Mouse (Mus musculus) right cerebral cortex, postnatal 4 days (tissue): ENCODE data around the gene Ush2a.

Experiments
- DNase-seq: peaks from one replicate; pipeline ENCODE4 v3.0.0-alpha.2; 2022

Ush2a gene

DNA sequence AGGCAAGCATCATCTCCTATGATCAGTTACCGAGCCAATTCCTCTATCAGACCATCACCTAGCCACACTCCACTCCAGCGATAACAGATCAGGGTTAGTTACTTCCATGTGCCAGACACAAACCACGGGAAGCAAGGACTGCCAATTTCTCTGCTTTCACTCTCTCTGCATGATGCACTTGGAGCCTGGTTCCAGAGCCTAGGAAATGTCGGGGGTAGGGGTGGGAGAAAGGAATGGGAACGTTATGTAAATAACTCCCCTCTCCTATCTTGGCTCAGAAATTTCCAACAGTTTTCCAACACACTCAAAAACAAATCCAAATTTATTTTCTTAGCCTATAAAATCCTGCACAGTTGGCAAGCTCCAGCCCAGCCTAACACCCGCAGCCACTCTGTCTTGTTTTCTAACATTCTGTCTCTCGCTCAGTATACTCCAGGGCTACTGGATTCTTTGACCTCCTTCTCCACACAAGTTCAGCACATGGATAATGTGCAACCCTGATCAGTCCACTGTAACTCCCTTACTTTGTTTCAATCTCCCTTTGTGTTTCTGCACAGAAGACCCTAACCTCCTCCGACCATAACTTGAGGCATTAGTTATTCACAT, 515.8 kb downstream of the Ush2a start:
- DNase-seq = no peak

DNA sequence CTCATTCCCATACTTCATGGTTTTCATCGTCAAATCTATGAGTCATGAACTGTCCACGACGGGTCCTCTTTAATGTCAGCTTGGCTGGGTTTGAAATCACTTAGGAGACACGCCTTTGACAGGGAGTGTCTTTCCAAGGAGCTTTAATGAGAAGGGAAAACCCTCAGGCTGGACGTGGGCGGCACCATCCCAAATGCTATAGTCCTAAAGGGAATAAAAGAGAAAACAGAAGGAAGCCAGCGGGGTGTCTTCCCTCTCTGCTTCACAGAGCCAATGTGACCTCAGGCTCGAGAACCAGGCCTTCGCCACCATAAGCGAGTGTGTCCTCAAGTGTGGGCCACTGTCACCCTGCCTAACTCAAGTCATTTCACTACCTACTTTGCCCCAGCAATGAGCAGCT, 523.2 kb downstream of the Ush2a start:
- DNase-seq = no peak

DNA sequence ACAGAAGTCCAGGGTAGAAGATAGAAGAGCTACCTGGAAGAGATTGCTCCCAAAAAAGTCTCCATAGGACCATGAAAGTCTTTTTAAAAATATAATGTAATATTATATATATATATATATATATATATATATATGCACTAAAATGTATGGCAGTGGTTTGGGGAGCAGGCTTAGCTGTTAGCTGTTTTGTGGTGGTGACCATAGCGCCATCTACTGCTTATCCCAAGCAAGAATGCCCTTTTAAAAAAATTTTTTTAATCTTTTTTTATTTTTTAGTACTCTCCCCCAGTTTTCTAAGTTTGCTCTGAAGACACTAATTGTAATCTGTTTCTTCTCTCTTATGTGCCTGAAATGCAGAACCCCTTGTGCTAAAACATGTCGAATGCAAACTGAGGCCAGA, 543.2 kb downstream of the Ush2a start:
- DNase-seq = no peak

DNA sequence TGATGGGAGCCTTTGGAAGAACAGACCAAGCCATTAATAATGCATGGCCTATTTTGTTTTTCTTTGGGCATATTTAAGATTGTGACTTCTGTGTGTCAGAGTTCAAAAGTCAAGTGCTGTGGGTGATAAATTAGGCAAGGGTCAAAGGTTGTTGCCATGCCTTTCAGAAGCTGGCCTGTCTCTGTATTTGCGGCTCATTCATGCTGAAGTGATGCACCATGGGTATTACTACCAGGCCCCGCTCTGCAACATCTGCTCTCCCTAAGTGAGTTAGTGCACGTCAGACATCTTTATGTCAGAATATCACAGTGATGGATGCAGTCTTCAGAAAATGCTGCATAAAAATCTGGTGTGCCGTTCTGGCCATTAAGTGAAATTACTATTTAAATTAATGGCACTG, 544.0 kb downstream of the Ush2a start:
- DNase-seq = no peak

DNA sequence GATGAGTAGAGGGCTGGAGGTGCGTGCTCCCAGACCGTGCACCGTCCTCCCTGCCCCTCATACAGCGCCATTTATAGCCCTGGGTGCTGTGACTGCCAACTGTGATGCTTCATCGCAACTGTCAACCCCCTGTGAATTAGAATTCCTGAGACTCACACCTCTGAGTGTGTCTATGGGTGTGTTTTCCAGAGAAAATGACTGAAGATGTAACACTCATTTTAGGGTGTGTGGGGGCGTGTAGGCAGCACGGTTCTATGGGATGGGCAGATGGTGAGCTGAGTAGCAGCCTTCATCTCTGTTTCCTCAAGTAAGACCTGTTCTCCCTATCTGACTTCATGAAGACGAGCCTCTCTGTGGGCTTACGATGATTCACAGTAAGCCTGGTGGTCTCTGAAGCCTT, 548.8 kb downstream of the Ush2a start:
- DNase-seq = no peak

DNA sequence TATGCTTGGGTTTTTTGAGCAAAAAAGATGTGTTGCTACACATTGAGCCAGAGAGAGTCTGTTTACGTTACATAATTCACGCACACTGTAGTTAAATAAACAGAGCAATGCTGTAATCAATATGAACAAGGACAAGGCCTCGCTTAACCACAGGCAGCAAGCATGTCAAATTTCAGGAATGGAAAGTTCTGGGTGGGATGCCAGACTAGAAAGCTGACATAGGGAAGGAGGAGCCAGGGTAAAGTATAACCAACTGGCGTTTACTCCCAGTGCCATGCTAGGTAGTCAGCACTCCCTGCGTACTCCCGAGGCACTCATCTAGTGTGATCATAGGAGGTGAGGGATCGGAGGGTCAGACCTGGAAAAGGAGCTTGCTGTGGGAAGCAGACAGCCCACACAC, 553.2 kb downstream of the Ush2a start:
- DNase-seq = no peak

DNA sequence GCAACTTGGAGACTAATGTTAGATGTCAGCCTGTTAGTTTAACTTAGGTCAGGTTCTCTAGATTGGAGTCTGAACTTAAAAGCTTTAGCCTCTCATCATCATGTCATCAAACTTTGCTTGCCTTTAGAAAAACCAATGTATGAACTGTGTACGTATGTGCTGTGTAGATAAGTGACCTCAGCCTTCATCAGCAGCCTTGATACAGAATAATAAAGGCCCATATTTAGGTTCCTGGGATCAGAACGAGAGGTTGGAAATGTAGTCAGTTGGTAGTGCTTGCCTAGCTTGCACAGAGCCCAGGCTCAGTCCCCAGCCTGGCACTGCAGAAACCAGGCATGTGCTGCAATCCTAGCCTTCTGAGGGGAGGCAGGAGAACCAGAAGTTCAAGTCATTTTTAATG, 562.4 kb downstream of the Ush2a start:
- DNase-seq = no peak

DNA sequence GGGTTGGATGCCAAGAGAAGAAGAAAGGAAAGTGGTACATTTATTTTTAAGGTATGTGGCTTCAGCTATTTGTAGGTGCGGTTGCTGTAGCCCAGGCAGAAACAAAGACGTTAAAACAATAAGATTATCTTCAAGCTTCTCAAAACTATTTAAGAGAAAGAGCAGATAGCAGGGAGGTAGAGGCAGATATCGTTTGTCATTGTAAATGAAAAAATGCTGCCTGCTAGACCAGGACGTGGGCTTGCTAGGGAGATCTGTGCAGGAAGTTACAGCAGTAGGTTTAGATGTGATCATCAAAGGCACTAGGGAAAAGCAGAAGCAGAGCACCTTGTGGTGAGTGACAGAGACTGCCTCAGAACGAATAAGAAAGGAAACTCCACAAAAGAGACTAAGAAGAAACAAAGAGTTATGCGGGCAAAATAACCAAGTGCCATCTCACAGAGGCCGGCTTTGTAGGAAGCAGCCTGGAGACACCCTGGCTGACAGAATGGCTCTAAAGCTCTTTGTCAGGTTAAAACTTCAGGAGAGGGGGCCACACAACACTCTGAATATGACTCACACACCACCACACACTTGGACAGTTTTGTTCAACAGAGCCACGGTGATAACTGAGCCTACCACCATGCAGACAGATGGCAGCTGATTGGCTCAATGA, 563.2 kb downstream of the Ush2a start:
- no peak for DNase-seq

DNA sequence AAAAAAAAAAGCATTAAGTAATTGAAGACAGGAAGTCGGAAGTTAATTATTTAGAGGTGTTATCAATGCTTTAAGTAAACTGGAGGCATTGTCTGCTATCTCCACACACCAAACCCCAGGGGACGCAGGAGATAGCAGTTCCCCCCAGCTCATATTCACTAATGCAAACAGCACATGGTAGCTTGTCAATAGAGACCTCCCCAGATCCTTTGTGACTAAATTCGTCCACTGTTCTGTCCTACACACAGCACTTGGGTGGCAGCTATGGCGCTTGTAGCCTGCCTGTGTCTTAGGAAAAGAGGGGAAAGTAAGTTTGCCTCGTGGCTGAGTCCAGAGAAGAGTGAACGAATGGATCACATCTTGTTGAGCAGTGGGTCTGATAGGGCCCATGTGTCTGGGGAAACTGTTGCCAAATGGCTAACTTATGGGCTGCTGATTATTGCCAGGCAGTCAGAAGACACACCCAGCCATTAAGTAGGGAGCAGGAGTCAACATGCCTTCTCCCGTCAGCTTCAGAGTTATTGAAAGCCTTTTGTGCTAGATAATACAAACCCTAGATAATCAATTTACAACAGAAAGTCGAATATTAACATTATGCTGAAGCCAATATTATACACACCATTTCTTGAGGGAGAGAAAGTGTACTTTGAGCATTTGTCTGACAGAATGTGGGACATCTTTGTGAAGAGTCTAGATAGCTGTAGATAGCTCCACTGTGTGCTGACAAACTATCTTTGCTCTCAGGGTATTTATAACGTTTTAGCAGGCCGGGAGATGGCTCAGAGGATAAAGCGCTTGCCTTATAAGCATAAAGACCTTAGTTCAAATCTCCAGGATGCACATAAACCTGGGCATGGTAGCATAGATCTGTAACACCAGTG, 568.9 kb downstream of the Ush2a start:
- no peak for DNase-seq

DNA sequence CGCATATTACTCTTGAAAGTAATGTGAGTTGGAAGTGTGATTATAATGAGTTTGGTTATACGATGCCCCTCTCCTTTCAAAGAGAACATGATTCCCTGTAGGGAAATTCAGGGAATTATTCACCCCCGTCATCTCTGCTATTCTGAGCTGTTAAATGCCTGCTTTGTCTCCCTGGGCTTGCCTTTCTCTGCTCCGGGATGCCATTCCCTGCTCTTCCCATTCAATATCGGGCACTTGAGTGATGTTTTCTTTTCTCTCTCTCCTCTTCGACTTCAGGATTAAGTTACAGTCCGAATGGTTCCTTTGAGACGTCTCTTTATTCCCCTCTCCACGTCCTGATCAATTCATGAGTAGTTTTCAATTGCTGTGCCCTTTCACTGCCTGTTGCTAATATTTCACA, 572.1 kb downstream of the Ush2a start:
- DNase-seq = no peak

DNA sequence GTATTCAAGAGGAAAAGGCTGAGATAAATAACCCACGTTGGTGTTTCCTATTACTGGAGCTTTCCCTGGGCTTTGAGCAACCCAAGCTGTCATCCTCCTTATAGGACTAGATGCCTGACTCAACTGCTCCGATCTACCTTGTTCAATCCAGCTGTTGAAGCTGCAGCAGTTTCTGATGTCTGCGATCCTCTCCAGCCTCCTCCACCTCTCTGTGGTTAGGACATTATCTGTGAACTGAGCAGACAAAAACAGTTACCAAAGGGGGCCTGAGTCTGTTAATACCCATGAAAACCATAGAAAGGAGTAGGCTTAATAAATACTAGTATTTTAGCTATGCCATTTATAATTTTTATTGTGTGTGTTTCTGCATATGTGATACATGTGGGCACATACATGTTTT, 572.9 kb downstream of the Ush2a start:
- DNase-seq = no peak

DNA sequence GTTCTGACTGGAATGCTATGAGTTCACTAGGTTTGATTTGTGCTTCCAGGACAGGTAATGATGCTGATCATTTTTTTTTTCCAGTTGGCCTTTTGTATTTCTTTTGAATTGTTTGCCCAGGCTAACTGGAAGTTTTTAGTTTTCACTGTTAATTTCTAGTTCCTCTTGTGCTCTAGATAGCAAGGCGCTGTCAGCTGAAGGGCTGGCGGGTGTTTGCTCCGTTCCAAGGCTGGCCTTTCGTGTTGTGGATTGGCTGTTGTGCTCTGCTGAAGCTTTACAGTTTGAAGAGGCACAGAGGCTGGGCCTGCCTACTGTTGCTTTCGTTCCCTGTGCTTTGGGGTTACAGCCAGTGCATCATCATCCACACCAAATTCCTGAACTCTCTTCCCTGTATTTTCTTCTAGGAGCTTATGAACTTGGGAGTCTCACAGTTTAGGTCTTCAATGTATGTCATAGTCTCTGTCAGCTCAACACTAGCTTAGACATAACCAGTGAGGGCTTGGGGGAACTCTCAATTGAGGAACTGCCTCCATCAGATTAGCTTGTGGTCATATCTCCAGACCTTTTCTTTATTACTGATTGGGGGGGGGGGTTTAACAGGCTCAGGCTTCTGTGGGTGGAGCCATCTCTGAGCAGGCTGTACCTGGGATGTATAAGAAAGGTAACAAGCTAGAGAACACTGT, 575.9 kb downstream of the Ush2a start:
- no peak for DNase-seq

DNA sequence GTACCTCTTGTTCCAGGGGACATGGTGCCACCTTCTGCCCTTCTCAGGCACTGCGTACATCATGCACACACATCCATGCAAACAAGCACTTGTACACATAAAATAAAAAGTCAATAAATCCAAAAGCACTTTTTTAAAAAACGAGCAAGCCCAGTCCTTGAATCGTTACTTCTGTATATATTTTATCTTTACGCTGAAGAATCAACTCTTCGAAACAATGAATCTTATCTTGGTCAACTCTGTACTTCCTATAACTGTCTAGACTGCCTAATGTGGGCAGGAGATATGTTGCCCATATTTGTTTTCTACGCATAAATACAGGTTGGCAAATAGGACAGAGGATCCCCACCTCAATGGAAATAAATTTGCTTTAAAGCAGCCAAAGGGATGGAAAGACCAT, 585.4 kb downstream of the Ush2a start:
- DNase-seq = no peak

DNA sequence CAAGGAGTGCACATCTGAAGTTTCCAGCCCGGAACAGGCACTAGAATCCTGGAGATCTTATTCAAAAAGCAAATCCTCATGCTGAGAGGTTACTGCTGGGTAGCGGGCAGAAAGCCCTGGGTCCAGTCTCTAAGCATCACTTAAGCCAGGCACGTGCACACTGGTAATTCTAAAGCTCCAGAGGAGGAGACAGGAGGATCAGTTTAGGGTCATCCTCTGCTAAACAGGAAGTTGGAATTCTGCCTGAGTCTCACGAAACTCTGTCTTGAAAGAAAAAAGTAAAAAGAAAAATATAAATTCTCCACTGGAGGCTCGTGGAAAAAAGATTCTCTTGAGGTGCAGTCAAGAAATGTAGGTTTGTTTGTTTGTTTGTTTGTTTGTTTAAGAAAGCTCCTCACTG, 591.0 kb downstream of the Ush2a start:
- no peak for DNase-seq

DNA sequence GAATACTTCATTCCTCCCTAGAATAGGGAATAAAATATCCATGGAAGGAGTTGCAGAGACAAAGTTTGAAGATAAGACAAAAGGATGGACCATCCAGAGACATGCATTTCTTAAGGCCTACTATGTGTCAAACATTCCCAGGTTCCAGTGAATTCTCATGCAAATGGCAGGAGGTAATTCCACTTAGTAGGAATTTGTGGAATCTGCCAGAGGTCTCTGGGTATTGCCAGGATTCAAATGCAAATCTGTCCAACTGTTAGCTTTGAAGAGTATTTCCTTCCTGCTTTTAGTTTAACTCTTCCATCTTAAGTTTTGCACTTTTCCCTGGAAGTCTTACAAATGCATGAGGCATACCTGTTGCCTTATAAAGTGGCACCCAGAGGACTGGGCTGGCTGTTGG, 592.4 kb downstream of the Ush2a start:
- no peak for DNase-seq

DNA sequence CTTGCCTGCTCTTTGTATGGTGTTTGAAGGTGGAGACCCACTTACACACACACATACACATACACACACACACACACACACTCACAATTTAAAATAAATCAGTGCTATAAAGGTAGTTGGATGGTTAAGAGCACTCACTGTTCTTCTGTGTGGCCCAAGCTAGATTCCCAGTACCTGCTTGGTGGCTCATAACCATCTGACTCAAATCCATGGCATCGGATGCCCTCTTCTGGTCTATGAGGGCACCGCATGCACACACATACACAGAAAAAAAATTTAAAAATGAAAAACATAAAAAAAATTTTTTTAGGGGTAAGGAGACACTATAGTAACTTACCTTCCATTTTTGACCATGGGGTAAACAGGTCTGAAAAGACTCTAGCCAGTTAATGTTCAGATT, 593.2 kb downstream of the Ush2a start:
- DNase-seq = no peak

DNA sequence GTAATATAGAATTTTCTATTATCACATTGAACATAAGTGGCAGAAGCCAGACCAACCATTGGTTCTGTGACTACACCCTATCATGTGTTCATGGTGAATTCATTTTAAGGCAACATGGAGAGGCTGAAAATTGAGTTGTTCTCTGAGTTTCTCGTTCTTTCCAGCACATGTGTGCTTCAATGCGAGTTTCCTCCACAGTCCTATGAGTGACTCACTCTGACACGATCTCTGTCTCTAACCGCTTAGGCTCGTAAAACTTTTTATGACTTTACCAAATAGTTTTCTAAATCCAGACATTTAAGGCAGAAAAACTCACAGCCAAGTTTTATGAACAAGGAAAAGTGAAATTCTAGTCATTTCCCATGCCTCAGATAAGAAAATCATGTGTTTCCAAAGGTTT, 597.9 kb downstream of the Ush2a start:
- DNase-seq = no peak

DNA sequence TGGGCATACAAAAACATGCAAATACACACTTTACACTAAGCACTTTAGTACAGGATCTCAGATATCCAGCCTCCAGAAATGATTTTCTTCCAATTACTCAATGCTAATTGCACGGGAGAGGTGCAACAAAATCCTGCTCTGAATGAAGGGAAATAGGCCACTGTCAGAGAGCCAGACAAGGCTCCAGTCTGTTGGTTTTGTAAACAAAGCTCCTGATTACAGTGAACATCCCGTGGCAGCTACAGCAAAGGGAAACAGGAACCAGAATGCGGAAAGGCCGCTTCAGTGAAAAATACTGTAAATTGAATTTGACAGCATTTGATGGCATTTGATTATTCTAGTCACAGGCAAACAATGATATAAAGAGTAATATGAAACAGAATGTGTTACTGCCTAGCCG, 604.1 kb downstream of the Ush2a start:
- no peak for DNase-seq

DNA sequence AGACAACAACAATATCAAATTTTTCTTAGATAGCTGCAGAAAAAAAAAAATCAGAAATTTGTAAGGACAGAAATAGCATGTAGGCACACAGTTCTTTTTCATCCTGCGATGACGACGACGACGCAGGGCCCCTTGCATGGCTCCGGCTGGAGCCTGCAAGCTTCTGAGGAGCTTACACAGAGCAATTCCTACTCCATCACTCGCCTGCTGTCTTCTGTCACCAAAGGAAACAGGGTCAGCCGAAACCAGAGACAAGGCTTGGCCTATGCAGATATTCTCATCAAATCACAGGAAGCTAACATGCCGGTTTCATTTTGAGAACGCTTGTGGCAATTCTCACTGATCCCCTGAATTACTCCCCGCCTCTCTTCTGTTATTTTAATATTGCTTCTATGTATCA, 604.7 kb downstream of the Ush2a start:
- DNase-seq = no peak

DNA sequence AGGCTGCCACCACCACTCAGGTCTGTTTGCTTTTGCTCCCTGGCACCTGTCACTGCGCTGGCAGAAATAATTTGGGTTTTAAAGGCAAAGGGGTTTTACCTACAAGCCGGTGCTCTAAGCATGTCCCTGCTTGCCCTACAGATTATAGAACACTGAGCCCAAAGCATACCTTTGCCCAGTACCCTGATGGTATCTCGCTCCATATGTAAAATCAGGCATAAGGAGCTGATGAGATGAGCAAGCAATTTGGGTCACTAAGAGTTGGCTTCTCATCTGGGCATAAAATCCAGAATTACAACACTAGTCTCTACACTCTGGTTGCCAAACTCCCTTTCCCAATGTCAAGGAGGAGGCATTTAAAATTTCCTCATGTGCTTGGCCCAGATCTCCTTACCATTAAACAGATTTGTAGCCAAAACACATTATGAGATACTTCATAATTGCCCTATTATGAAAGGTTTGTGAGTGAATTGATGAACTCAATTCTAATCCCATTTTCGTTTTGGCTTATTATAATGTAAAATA, 616.8 kb downstream of the Ush2a start:
- DNase-seq = no peak

DNA sequence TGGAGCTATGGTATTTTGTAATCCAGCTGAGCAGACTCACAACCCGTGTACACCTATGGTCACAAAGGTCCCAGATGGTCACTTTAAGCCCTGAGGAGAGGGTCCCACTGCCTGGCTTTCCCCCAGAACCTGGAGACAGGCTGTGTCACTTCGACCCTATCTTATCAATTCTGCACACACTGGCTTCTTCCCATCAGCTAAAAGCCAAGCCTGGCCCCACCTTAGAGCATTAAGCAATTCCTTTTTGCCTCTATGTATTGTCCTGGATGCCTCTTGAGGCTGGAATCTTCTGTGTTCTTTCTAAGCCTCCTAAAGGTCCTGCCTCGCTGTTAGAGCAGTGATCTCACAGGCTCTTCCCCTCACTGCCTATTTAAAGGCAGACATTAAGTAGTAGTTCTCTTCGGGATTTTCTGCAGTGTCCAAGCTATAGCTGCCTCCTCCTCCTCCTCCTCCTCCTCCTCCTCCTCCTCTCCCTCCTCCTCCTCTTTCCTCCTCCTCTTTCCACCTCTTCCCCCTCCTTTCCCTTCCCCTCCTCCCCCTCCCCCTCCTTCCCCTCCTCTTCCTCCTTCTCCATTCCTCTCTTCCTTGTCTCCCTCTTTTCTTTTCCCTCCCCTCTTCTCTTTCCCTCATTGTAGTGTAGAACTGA, 635.2 kb downstream of the Ush2a start:
- no peak for DNase-seq

DNA sequence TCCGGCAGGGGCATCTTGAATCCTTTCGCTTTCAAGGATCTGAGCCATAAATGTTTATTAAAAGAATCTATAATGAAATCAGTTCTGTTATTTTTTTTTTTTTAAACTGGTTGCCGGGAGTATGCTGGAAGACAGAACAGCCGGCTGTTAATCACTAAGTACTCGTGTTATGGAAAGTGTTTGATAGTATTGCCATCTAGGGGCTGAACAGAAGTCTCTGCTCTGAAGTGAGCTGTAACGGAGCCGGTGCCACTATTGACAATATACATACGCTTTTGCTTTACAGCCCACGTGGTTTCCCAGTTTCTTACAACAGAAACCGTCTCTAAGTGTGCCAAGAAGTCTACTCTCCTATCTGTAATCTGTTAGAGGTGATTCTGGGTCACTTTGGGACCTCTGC, 642.3 kb downstream of the Ush2a start:
- DNase-seq = no peak

DNA sequence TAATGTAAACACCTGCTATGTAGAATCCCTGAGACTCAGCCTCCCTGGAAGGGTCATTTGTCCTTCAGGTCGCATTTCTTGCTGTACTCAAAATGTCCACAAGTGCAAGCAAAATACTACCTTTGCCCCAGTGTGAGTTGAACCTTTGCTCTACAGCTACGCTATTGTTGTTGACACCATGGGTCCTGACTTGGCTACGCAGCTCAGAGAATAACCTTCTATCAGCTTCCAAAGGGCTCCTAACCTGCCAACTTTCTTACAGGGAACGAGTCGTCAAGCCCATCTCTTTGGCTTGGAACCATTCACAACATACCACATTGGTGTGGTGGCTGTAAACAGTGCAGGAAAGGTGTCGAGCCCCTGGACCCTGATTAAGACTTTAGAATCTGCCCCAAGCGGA, 644.4 kb downstream of the Ush2a start:
- no peak for DNase-seq
